Mouse (Mus musculus): ENCODE results near the gene Ccer2. TPM values are rescaled to one million over a fixed set of nuclear protein-coding genes. Genes with fewer than 3 reads are reported as not detected.

Ccer2 gene
- polyA plus RNA-seq, 1 experiment from 2014 or later, result 1.9 TPM

DNA sequence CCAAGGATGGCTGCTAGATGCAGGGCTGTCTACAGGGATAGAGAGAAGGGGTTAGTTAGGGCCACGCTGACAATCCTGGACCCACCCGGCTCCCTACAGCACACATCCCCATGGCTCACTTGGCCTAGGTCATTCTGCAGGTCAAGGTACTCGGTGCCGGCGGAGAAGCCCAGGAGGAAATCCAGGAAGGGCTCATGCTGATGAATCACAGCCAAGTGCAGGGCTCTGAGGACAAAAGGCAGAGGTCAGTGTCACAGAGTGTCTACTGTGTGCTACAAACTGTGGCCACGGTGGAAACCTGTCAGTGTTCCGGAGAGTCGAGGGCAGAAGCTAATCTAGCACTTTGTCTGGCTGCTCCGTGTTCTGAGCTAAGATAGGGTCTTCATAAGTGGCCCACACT lies 5.9 kb downstream of the Ccer2 start:
- no peak overlapping the region for H3K9ac ChIP-seq
- peaks cover 45% of the 10 kb centered on the region for H3K36me3 ChIP-seq
- H3K9me3 ChIP-seq, result no peaks in the 10 kb centered on the region
- no peak for ATAC-seq (ENCODE audit: insufficient number of reproducible peaks, low FRiP score, low TSS enrichment, low read depth)
- H3K4me2 ChIP-seq, result no peak overlapping the region
- peaks cover 8% of the 10 kb centered on the region for H3K27me3 ChIP-seq
- H3K4me3 ChIP-seq, result no peak overlapping the region
- H3K27ac ChIP-seq, result no peak overlapping the region
- peaks cover 9% of the 10 kb centered on the region for H3K4me1 ChIP-seq
- whole genome bisulfite sequencing, result 93% methylated on average over 9 of the region's 9 CpGs

DNA sequence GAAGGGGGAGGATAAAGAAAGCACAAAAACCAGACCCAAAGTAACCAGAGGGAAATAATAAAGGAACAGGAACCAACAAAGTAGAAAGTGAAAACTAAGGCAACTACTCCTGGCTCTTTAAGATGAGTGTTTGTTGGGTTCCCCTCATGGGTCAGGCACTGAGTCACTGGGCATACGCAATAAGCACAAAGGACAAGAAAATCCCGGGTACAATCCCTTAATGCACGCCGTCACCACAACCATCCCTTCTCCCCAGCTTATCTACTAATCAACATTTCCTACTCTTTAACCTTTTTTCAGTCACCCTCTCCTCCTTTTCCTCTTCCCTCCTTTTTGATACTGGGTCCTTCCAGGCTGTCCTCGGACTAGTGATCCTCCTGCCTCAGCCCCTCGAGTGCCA lies 9.2 kb downstream of the Ccer2 start:
- H3K9me3 ChIP-seq, result no peaks in the 10 kb centered on the region
- ATAC-seq (ENCODE audit: insufficient number of reproducible peaks, low FRiP score, low TSS enrichment, low read depth), result no peak
- no peak overlapping the region for H3K9ac ChIP-seq
- no peak overlapping the region for H3K27ac ChIP-seq
- H3K4me3 ChIP-seq, result peak overlapping the region; percentile 78
- H3K27me3 ChIP-seq, result no peaks in the 10 kb centered on the region
- H3K36me3 ChIP-seq, result peaks cover 21% of the 10 kb centered on the region
- WGBS, result 86% methylated on average over 6 of the region's 6 CpGs
- peaks cover 20% of the 10 kb centered on the region for H3K4me1 ChIP-seq
- H3K4me2 ChIP-seq, result peak overlapping the region; percentile 71

DNA sequence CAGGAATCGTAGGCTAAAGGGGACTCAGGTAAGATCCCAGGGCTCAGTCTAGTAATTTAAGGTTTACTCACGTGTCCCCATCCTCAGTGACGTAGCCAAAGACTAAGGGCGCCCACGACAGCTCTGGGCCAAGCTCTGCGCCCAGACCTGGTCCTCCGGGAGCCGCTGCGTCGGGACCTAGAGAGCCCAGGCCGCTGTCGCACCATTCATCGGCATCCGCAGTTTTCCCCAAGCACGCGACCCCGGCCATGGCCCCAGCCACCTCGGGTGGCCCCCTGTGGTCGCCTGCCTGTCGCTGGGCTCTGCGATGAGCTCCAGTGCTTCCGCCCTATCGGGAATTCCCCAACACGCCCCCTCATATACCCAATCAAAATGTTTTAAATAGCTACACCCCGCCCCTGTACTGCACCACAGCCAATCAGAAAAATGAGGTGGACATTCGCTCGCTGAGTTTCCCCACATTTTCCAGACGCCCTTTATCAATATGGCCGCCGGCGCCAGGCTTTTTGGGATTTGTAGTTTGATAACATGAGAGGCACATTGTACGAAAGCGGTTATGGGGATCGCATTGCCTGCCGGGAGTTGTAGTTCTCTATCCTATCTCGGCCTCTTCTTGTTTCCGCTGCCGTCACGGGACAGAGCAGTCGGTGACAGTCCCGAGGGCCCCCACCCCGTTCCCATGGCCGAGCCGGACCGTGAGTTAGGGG lies 10.4 kb downstream of the Ccer2 start, which contains the start of gene Sirt2:
Gene Sirt2, plus strand, starts transcription at position 563 of the 707 bp plus-strand sequence.
- H3K4me2 ChIP-seq, result peak within 1 kb of the TSS; percentile 71
- H3K4me3 ChIP-seq, result peak within 1 kb of the TSS; percentile 78
- ATAC-seq (ENCODE audit: insufficient number of reproducible peaks, low FRiP score, low TSS enrichment, low read depth), result peak; percentile 98
- 0 out of 2 replicates have a peak within 1 kb of the TSS, but pooled peaks have one; percentile 1 for H3K27ac ChIP-seq
- no peaks in the 10 kb centered on the region for H3K27me3 ChIP-seq
- H3K9ac ChIP-seq, result peak within 1 kb of the TSS; percentile 58
- no peaks in the 10 kb centered on the region for H3K9me3 ChIP-seq
- peaks cover 20% of the 10 kb centered on the region for H3K4me1 ChIP-seq
- under 1% methylated on average over 45 of the region's 45 CpGs for WGBS
- peaks cover 10% of the 10 kb centered on the region for H3K36me3 ChIP-seq

DNA sequence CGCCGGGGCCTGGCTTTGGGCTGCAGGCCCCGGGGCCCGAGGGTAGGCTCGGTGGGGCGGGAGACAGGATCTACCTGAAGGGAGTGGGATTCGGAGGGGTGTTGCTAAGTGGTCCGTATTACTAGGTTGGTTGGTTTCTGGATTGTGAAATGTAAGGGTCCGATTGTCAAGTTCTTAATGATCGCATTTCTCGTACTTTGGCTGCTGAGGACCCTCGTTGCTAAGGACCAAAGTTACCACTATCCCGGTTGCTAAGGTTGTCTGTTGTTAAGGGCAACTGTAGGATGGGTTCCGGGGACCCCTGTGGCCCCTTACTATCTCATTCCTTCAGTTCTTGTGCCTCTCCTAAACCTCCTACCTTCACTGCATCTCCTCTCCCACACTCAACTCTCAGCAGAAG lies 10.9 kb downstream of the Ccer2 start:
- ATAC-seq (ENCODE audit: insufficient number of reproducible peaks, low FRiP score, low TSS enrichment, low read depth), result no peak
- Histone ChIP-seq H3K27me3 (no peaks in the 10 kb centered on the region), H3K36me3 (peaks cover 5% of the 10 kb centered on the region), H3K9ac (peak overlapping the region; percentile 58), H3K4me3 (peak overlapping the region; percentile 78), H3K9me3 (no peaks in the 10 kb centered on the region), H3K4me1 (peaks cover 20% of the 10 kb centered on the region), H3K27ac (no peak overlapping the region), H3K4me2 (peak overlapping the region; percentile 64)
- WGBS, result 5% methylated on average over 14 of the region's 14 CpGs

DNA sequence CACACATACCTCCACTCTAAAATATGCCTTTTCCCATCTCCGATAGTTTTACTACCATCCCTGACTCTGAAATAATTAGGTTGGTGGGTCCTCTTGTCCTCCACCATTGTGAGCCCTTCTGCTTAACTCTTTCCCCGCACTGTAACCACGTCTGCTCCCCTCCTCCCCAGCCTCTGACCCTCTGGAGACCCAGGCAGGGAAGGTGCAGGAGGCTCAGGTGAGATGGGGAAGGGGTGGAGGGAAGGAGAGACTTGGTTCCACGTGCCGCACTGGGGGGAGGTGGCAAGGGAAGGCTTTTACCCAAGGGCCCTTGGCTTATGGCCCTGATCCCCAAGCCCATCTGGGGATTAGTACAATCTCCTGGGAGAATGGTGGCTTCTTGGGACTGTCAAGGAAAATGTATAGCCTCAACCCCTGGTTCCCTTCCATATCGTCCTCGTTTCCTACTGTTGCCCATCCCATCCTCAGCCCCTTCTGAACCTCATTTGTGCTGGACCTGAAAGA lies 11.5 kb downstream of the Ccer2 start, which contains the start of gene Nfkbib:
Gene Nfkbib, minus strand, starts transcription at position 51 of the 504 bp plus-strand sequence.
- peaks cover 7% of the 10 kb centered on the region; the same call in 1 of the 2 replicates for H3K36me3 ChIP-seq
- peak within 1 kb of the TSS; percentile 71 for H3K4me2 ChIP-seq
- H3K4me1 ChIP-seq, result peaks cover 20% of the 10 kb centered on the region
- peak within 1 kb of the TSS; percentile 78 for H3K4me3 ChIP-seq
- no peak within 1 kb of the TSS for H3K27ac ChIP-seq
- H3K9me3 ChIP-seq, result no peaks in the 10 kb centered on the region
- H3K27me3 ChIP-seq, result no peaks in the 10 kb centered on the region
- ATAC-seq (ENCODE audit: insufficient number of reproducible peaks, low FRiP score, low TSS enrichment, low read depth), result no peak
- WGBS, result 52% methylated on average over 7 of the region's 7 CpGs
- H3K9ac ChIP-seq, result peak within 1 kb of the TSS; percentile 58

DNA sequence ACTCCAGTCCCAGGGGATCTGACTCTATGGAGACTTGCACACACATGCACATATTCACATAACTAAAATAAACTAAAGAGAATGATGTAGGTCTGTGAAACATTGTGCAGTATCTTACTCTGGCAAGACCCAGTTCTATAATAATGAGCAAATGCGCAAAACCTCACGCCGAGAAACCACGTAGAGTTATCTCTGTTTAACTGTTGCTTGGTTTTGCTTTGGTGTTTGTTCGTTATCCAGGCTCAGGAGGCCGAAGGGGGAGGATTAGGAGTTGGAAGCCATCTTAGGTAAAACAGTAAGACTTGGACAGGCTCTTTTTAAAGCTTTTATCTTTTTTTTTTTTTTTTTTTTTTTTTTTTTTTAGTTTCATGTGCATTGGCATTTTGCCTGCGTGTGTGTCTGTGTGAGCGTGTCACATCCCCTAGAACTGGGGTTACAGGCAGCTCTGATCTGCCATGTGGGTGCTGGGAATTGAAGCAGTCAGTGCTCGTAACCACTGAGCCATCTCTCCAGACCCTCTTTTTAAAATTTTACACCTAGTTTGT lies 13.5 kb downstream of the Ccer2 start:
- Histone ChIP-seq H3K4me3 (no peak overlapping the region), H3K4me1 (peaks cover 20% of the 10 kb centered on the region), H3K27ac (no peak overlapping the region), H3K27me3 (no peaks in the 10 kb centered on the region), H3K4me2 (no peak overlapping the region), H3K9me3 (no peaks in the 10 kb centered on the region), H3K9ac (no peak overlapping the region), H3K36me3 (peaks cover 16% of the 10 kb centered on the region)
- no peak for ATAC-seq (ENCODE audit: insufficient number of reproducible peaks, low FRiP score, low TSS enrichment, low read depth)
- WGBS, result 86% methylated on average over 9 of the region's 9 CpGs

DNA sequence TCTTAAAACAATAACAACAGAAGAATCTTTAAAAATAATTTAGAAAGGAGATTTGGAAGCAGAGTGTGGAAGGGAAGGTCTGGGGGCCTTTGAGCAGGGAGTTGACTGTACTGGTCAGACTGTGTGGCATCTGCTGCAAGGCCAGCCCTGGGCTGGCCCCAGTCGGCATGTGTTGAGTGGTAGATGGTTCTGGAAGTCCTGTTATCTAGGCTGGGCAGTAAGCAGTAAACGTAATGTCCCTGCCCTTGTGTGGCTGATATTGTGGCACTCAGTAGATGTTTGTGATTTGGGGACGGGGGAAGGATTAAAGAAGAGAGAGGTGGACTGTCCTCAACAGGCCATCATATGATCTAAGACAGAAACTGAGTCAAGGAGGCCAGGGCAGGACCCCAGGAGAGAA lies 14.3 kb downstream of the Ccer2 start:
- H3K27ac ChIP-seq, result no peak overlapping the region
- H3K4me1 ChIP-seq, result peaks cover 18% of the 10 kb centered on the region
- H3K36me3 ChIP-seq, result peaks cover 24% of the 10 kb centered on the region
- no peaks in the 10 kb centered on the region for H3K27me3 ChIP-seq
- WGBS, result 86% methylated on average over 3 of the region's 3 CpGs
- H3K9me3 ChIP-seq, result no peaks in the 10 kb centered on the region
- ATAC-seq (ENCODE audit: insufficient number of reproducible peaks, low FRiP score, low TSS enrichment, low read depth), result no peak
- no peak overlapping the region for H3K4me2 ChIP-seq
- H3K9ac ChIP-seq, result no peak overlapping the region
- H3K4me3 ChIP-seq, result no peak overlapping the region

DNA sequence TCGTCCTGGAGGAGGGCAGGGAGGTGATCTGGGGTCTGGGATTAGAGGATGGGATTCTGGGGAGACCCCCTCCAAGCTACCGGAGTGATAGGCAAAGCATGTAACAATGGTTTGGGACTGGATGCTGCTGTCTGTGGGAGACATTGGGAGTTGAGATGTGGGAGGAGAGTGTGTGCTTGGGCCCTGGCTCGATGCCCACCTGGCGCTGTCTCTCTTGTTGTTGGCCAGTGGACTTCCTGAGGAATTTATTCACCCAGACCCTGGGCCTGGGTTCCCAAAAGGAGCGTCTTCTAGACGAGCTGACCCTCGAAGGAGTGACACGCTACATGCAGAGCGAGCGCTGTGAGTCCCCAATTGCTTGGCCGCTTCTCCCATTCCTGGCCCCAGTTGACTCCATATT lies 15.9 kb downstream of the Ccer2 start:
- H3K4me3 ChIP-seq, result no peak overlapping the region
- H3K9ac ChIP-seq, result no peak overlapping the region
- H3K27me3 ChIP-seq, result no peaks in the 10 kb centered on the region
- WGBS, result 86% methylated on average over 11 of the region's 11 CpGs
- H3K4me2 ChIP-seq, result no peak overlapping the region
- no peaks in the 10 kb centered on the region for H3K9me3 ChIP-seq
- peaks cover 10% of the 10 kb centered on the region for H3K4me1 ChIP-seq
- H3K36me3 ChIP-seq, result peaks cover 39% of the 10 kb centered on the region
- no peak for ATAC-seq (ENCODE audit: insufficient number of reproducible peaks, low FRiP score, low TSS enrichment, low read depth)
- no peak overlapping the region for H3K27ac ChIP-seq

DNA sequence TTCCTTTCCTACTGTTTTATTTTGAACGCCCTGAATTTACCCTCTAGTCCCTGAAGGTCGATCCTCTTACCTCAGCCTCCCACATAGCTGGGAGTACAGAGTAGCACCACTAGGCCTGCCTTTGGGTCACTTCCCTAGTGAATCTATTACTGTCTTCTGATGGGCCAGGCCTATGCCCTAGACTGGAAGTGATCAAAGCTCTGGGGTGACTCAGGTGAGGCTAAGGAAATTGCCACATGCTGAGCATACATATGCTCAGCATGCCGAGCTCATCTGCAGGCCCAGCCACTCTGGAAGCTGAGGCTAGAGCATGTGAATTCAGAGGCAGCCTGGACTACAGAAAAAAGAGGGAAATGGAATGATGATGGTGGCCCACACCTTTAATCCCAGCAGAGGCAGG lies 17.2 kb downstream of the Ccer2 start:
- Histone ChIP-seq H3K27ac (no peak overlapping the region), H3K27me3 (no peaks in the 10 kb centered on the region), H3K9me3 (no peaks in the 10 kb centered on the region), H3K4me3 (no peak overlapping the region), H3K9ac (no peak overlapping the region), H3K4me2 (no peak overlapping the region), H3K4me1 (no peaks in the 10 kb centered on the region; the same call in 1 of the 2 replicates), H3K36me3 (peaks cover 47% of the 10 kb centered on the region)
- no peak for ATAC-seq (ENCODE audit: insufficient number of reproducible peaks, low FRiP score, low TSS enrichment, low read depth)
- 74% methylated on average over 3 of the region's 3 CpGs for WGBS

DNA sequence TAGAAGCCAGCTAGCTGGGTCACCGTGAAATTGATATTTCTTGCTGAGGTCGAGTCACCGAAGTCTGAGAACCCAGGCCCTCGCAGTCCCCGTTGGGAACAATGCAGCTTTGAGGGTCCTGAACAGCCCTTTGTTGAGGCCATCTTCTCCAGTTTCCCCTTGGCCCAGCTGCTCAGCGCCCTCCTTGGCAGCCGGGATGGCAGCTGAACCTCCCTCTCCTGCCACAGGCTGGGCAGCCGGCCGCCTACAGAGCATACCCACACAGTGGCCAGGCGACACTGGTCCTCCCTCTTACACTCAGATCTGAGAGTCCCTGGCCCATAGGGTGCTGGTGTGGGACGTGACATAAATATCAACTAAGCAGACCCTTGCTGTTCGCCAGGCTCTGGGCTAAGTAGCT lies 18.2 kb downstream of the Ccer2 start:
- Histone ChIP-seq H3K4me2 (no peak overlapping the region), H3K9ac (no peak overlapping the region), H3K9me3 (no peaks in the 10 kb centered on the region), H3K27ac (peak overlapping the region; percentile 3; the same call in 1 of the 2 replicates), H3K27me3 (no peaks in the 10 kb centered on the region), H3K4me3 (no peak overlapping the region), H3K36me3 (peaks cover 56% of the 10 kb centered on the region), H3K4me1 (no peaks in the 10 kb centered on the region)
- no peak for ATAC-seq (ENCODE audit: insufficient number of reproducible peaks, low FRiP score, low TSS enrichment, low read depth)
- 85% methylated on average over 12 of the region's 12 CpGs for WGBS

DNA sequence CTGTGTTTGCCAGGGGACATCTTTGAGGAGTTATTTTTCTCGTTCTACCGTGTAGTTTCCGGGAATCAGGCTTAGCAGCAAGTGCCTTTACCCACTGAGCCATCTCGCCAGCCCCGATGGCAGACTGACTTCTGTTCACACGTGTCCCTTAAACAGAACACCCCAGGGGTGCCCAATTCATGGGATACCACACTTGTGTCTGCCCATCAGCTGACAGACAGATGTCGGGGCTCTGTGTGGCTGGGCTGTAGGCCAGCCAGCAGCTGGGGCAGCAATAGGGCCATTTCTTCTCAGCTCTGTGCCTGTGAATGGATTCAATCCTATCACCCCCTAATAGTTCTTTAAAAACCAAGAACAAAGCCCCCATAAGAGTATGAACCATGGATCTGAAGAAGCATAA lies 19.2 kb downstream of the Ccer2 start:
- H3K9ac ChIP-seq, result no peak overlapping the region
- H3K9me3 ChIP-seq, result no peaks in the 10 kb centered on the region
- H3K36me3 ChIP-seq, result peaks cover 56% of the 10 kb centered on the region
- WGBS, result 78% methylated on average over 7 of the region's 7 CpGs
- no peak for ATAC-seq (ENCODE audit: insufficient number of reproducible peaks, low FRiP score, low TSS enrichment, low read depth)
- no peaks in the 10 kb centered on the region for H3K27me3 ChIP-seq
- no peak overlapping the region for H3K27ac ChIP-seq
- no peak overlapping the region for H3K4me2 ChIP-seq
- peaks cover 1% of the 10 kb centered on the region for H3K4me1 ChIP-seq
- H3K4me3 ChIP-seq, result no peak overlapping the region

DNA sequence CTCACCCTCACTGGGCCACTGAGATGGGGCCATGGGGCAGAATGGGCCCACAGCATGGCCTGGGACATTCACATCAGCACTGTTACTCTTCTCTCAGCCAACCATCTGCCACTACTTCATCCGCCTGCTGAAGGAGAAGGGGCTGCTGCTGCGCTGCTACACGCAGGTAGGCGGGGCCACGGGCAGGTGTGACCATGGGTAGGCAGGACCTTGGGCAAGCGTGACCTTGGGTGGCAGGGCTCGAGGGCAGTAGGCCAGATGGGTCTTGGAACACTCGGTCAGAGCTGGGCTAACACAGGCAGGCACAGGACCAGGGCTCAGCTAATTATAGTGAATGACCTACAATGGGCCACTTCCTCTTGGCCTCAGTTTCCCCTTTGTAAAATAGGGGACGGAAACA lies 22.9 kb downstream of the Ccer2 start:
- no peak for ATAC-seq (ENCODE audit: insufficient number of reproducible peaks, low FRiP score, low TSS enrichment, low read depth)
- Histone ChIP-seq H3K27me3 (no peaks in the 10 kb centered on the region), H3K27ac (no peak overlapping the region), H3K4me3 (no peak overlapping the region), H3K4me2 (no peak overlapping the region), H3K4me1 (peaks cover 7% of the 10 kb centered on the region), H3K36me3 (peaks cover 62% of the 10 kb centered on the region), H3K9me3 (no peaks in the 10 kb centered on the region), H3K9ac (no peak overlapping the region)
- 85% methylated on average over 9 of the region's 9 CpGs for WGBS
